19 mouse cellular contexts compared by ENCODE assay signal in the genomic region with DNA sequence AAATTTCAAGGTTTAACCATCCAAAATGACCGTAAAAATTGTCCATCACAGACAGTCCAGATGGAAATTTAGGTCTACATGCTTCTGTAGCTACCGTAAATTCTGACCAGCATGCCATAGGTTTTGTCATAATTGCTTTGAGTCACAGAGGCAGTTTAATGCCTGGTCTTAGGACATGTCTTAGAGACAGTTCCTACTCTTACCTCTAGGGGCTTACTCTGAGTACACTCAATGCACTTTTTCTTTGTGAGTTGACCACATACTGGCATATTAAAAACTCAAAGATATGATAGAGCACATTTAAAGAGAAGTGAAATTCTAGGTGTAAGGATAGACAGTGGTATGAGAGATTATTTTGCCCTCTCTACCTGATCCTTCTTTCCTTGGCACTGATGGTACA. TPM values are rescaled to one million over a fixed set of nuclear protein-coding genes. Genes with fewer than 3 reads are reported as not detected.
DNase-seq lines count a peak whose midpoint lies in the region; ATAC-seq and TF ChIP-seq lines count a peak whose summit lies in the region.
"Had no signal": no experiment of that assay in that cellular context is flagged by ENCODE, and none has a peak within 500 bp of the region (broad histone marks: within the 10 kb centered on the region; RNA-seq: fewer than 3 reads in every experiment).

No protein-coding gene starts in this region.

- no peak overlapping the region for H3K4me2 ChIP-seq in heart, embryonic 11.5 days
- no peak overlapping the region for H3K4me2 ChIP-seq in midbrain, postnatal 0 days (ENCODE audit: low read depth, low read length, poor library complexity, severe bottlenecking)
- H3K4me2 ChIP-seq in midbrain, embryonic 13.5 days (replicated peaks) = no peak overlapping the region
- H3K4me2 ChIP-seq: forebrain, embryonic 15.5 days; heart, embryonic 12.5 days; kidney, embryonic 15.5 days; liver, embryonic 12.5 days; midbrain, embryonic 15.5 days had no signal

- TF ChIP-seq CTCF in midbrain, postnatal 0 days (IDR thresholded peaks at IDR 0.05) = peak; percentile 35

- H3K27ac ChIP-seq in heart, embryonic 11.5 days (ENCODE audit: low read depth, low read length) = no peak overlapping the region
- H3K27ac ChIP-seq in midbrain, postnatal 0 days (ENCODE audit: low read depth, low read length) = no peak overlapping the region
- H3K27ac ChIP-seq in midbrain, embryonic 13.5 days = no peak overlapping the region
- H3K27ac ChIP-seq: forebrain, embryonic 15.5 days; hindbrain, embryonic 10.5 days; kidney, embryonic 15.5 days; liver, embryonic 12.5 days; midbrain, embryonic 15.5 days had no signal

- no peak for DNase-seq in heart, postnatal 14 days
- DNase-seq in midbrain, postnatal 0 days (ENCODE audit: low spot score) = no peak
- DNase-seq in ES-CJ7 (ENCODE audit: low read depth, low spot score) = peak; percentile 50
- peak; percentile 40 for DNase-seq in ZHBTc4 (ENCODE audit: low read depth, low spot score)
- DNase-seq in thymus, postnatal 0 days (ENCODE audit: low spot score) = no peak
- DNase-seq: adrenal gland, postnatal 10 days; thymus, postnatal 36 days had no signal

- H3K36me3 ChIP-seq in heart, embryonic 11.5 days (ENCODE audit: control insufficient read depth, insufficient read depth, low read length) = no peaks in the 10 kb centered on the region
- H3K36me3 ChIP-seq in midbrain, postnatal 0 days (ENCODE audit: insufficient read depth, low read length) = no peaks in the 10 kb centered on the region
- H3K36me3 ChIP-seq in midbrain, embryonic 13.5 days = no peaks in the 10 kb centered on the region
- H3K36me3 ChIP-seq: forebrain, embryonic 15.5 days; heart, embryonic 12.5 days; hindbrain, embryonic 10.5 days; kidney, embryonic 15.5 days; liver, embryonic 12.5 days; midbrain, embryonic 15.5 days had no signal

- H3K4me1 ChIP-seq in heart, embryonic 11.5 days (ENCODE audit: control insufficient read depth, insufficient read depth, low read length) = no peaks in the 10 kb centered on the region
- no peaks in the 10 kb centered on the region; the same call in 1 of the 2 replicates for H3K4me1 ChIP-seq in midbrain, postnatal 0 days (ENCODE audit: insufficient read depth, low read length)
- peaks cover 9% of the 10 kb centered on the region for H3K4me1 ChIP-seq in midbrain, embryonic 13.5 days (replicated peaks)
- H3K4me1 ChIP-seq: heart, embryonic 12.5 days; liver, embryonic 12.5 days had no signal

- no peak overlapping the region for H3K9ac ChIP-seq in heart, embryonic 11.5 days (ENCODE audit: low read depth, low read length)
- no peak overlapping the region for H3K9ac ChIP-seq in midbrain, postnatal 0 days (replicated peaks; ENCODE audit: low read length, poor library complexity, severe bottlenecking)
- H3K9ac ChIP-seq in midbrain, embryonic 13.5 days (replicated peaks) = no peak overlapping the region
- H3K9ac ChIP-seq: forebrain, embryonic 15.5 days; heart, embryonic 12.5 days; kidney, embryonic 15.5 days; liver, embryonic 12.5 days; midbrain, embryonic 15.5 days had no signal

- intact Hi-C loops in heart, postnatal 14 days (cut with DNase I) = no loop called here

- 0 out of 2 replicates have a peak, but pooled peaks have one; percentile 42 for ATAC-seq in heart, embryonic 11.5 days (replicated peaks; ENCODE audit: insufficient number of reproducible peaks, low FRiP score, low TSS enrichment)
- ATAC-seq in midbrain, postnatal 0 days (ENCODE audit: low FRiP score) = no peak
- ATAC-seq in midbrain, embryonic 13.5 days = no peak
- ATAC-seq: forebrain, embryonic 15.5 days; inflammation-experienced regulatory T-cells, adult 6 months; liver, embryonic 12.5 days; midbrain, embryonic 15.5 days had no signal

- WGBS in heart, embryonic 11.5 days (ENCODE audit: insufficient replicate concordance) = 81% methylated on average over 2 of the region's 2 CpGs
- 77% methylated on average over 2 of the region's 2 CpGs for WGBS in midbrain, postnatal 0 days
- WGBS in midbrain, embryonic 13.5 days = 88% methylated on average over 2 of the region's 2 CpGs

- H3K9me3 ChIP-seq in heart, embryonic 11.5 days (replicated peaks; ENCODE audit: control insufficient read depth, low read length) = no peaks in the 10 kb centered on the region
- no peaks in the 10 kb centered on the region for H3K9me3 ChIP-seq in midbrain, postnatal 0 days (ENCODE audit: low read length)
- H3K9me3 ChIP-seq in midbrain, embryonic 13.5 days = no peaks in the 10 kb centered on the region
- H3K9me3 ChIP-seq: forebrain, embryonic 15.5 days; heart, embryonic 12.5 days; hindbrain, embryonic 10.5 days; kidney, embryonic 15.5 days; liver, embryonic 12.5 days; midbrain, embryonic 15.5 days had no signal

- H3K4me3 ChIP-seq in heart, embryonic 11.5 days (ENCODE audit: low read depth, low read length) = no peak overlapping the region
- no peak overlapping the region for H3K4me3 ChIP-seq in midbrain, postnatal 0 days (ENCODE audit: low read depth, low read length)
- H3K4me3 ChIP-seq in midbrain, embryonic 13.5 days (replicated peaks) = no peak overlapping the region
- H3K4me3 ChIP-seq: erythroblast, embryonic 14.5 days; forebrain, embryonic 15.5 days; heart, embryonic 12.5 days; hindbrain, embryonic 10.5 days; kidney, embryonic 15.5 days; liver, embryonic 12.5 days; midbrain, embryonic 15.5 days had no signal

- no peaks in the 10 kb centered on the region for H3K27me3 ChIP-seq in heart, embryonic 11.5 days (ENCODE audit: control insufficient read depth, insufficient read depth, low read length)
- H3K27me3 ChIP-seq in midbrain, postnatal 0 days (ENCODE audit: insufficient read depth, low read length) = no peaks in the 10 kb centered on the region
- peaks cover 10% of the 10 kb centered on the region for H3K27me3 ChIP-seq in midbrain, embryonic 13.5 days
- H3K27me3 ChIP-seq: forebrain, embryonic 15.5 days; midbrain, embryonic 15.5 days had no signal

RNA-seq across cellular contexts. Expression of gene Kcnj3, which starts 6.2 kb away (rescaled TPM):
- 6.4 and 8.7 TPM in 2 replicates for polyA plus RNA-seq in heart, embryonic 11.5 days (2014; fragmentation: Nextera tagmentation; extraction: Ambion mirVana)
- total RNA-seq in heart, postnatal 14 days (2021) = 10 to 100 TPM; 31.3 to 41.1 TPM
- 25.3 and 29.7 TPM in 2 replicates for total RNA-seq in midbrain, postnatal 0 days (2014; rRNA removed)
- polyA plus RNA-seq in midbrain, postnatal 0 days (2015; fragmentation: Nextera tagmentation; extraction: Ambion mirVana) = 5.5 and 5.8 TPM in 2 replicates
- polyA plus RNA-seq in midbrain, embryonic 13.5 days (2015; fragmentation: Nextera tagmentation; extraction: Ambion mirVana) = 2.4 and 2.7 TPM in 2 replicates
- polyA plus RNA-seq in thymus, postnatal 0 days (2015; fragmentation: Nextera tagmentation; extraction: Ambion mirVana) = 0.03 and 0.09 TPM in 2 replicates
- total RNA-seq: megakaryocyte, adult 5-6 weeks had no signal
- polyA plus RNA-seq: inflammation-experienced regulatory T-cells, adult 6 months; testis, adult 2 months had no signal

Comparison
In these comparisons a context has a peak if more than half of its experiments do, and no peak if none do; other contexts are left out.
1. DNase-seq: peak in ES-CJ7 (single experiment) and ZHBTc4 (single experiment); none in heart, postnatal 14 days (0 of 2), midbrain, postnatal 0 days (single experiment) and thymus, postnatal 0 days (single experiment).